Mouse (Mus musculus) lung, postnatal 0 days (tissue): ENCODE data around the gene Spred1.

ENCODE experiments used
- CTCF ChIP-seq: IDR thresholded peaks from 2 replicates; pipeline ENCODE4 v1.5.1; 2016; ENCODE audit warnings: antibody characterized with exemption, mild to moderate bottlenecking
- EP300 ChIP-seq: IDR thresholded peaks from 2 replicates; pipeline ENCODE4 v1.6.1; 2016; ENCODE audit warnings: antibody characterized with exemption, mild to moderate bottlenecking, control low read depth

GRCm38 (mm10) chr2:117169037-117169436 is 47.9 kb downstream of the Spred1 start:
- TF ChIP-seq EP300 (no peak), CTCF (no peak)
